Mouse (Mus musculus) layer of hippocampus, adult 11-12 months (tissue): ENCODE measurements at regions not wholly inside any gene's neighbourhood (a gene's known extent, or its start where the extent isn't known, plus 50 kb on each side); places are given as distances from the start of the nearest gene placed in this dataset.

Source experiments
- DNase-seq: peaks from one replicate; pipeline ENCODE4 v3.0.0; 2022; ENCODE audit warnings: low spot score

GRCm38 (mm10) chr8:128302322-128302721 is 56.1 kb upstream of the Nrp1 start:
- DNase-seq, result peak; percentile 26
